Mouse (Mus musculus) intestine, embryonic 15.5 days (tissue): ENCODE measurements at regions not wholly inside any gene's neighbourhood (a gene's known extent, or its start where the extent isn't known, plus 50 kb on each side); places are given as distances from the start of the nearest gene placed in this dataset.

Experiments used
- ATAC-seq: fragments of 200-750 bp; cut with Nextera tagmentation; 2 replicates; pipeline ENCODE4 v1.8.0; 2017; ENCODE audit warnings: moderate TSS enrichment, moderate library complexity
- H3K27ac ChIP-seq: fragments of 300-500 bp; sonication (generic); 2 replicates; pipeline ENCODE4 v1.5.1; 2015; ENCODE audit warnings: mild to moderate bottlenecking, inconsistent platforms
- H3K27me3 ChIP-seq: fragments of 300-500 bp; sonication (generic); replicated peaks from 2 replicates; pipeline ENCODE4 v1.6.1; 2015; ENCODE audit warnings: inconsistent platforms
- H3K36me3 ChIP-seq: fragments of 300-500 bp; sonication (generic); 2 replicates; pipeline ENCODE4 v1.6.1; 2015; ENCODE audit warnings: inconsistent platforms
- H3K4me1 ChIP-seq: fragments of 300-500 bp; sonication (generic); replicated peaks from 2 replicates; pipeline ENCODE4 v1.6.1; 2015; ENCODE audit warnings: inconsistent platforms
- H3K4me2 ChIP-seq: fragments of 300-500 bp; sonication (generic); replicated peaks from 2 replicates; pipeline ENCODE4 v1.6.1; 2015; ENCODE audit warnings: mild to moderate bottlenecking, inconsistent platforms
- H3K4me3 ChIP-seq: fragments of 300-500 bp; sonication (generic); replicated peaks from 2 replicates; pipeline ENCODE4 v1.5.1; 2015; ENCODE audit warnings: inconsistent platforms
- H3K9ac ChIP-seq: fragments of 300-500 bp; sonication (generic); 2 replicates; pipeline ENCODE4 v1.6.1; 2015; ENCODE audit warnings: inconsistent platforms
- H3K9me3 ChIP-seq: fragments of 300-500 bp; sonication (generic); 2 replicates; pipeline ENCODE4 v1.6.1; 2016; ENCODE audit warnings: inconsistent platforms
- WGBS: fragments of 180-500 bp; shearing (Covaris S2); methylation state at CpG from one replicate; pipeline ENCODE4 v1.1.7; 2015; 5-methylcytosine and 5-hydroxymethylcytosine counted together

DNA sequence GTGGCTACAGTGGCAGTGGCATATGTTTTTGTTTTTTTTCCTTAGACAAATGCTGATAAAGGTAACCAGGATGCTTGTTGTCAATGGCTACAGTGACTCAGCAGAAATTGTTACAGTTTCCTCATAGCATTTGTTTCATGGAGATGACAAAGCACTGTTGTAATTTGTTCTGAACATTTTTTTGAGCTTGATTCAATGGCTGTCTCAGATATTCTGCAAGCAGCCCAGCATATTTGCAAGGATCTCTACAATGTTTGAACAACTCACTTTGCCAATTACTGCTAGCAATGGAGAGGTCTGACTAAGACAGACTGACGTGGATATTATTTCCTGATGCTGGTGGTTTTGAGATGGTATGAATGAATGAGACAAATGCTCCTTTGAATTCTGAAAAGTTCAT lies 696.3 kb downstream of the Nr2f2 start:
- Histone ChIP-seq H3K4me3 (no peak overlapping the region), H3K36me3 (no peaks in the 10 kb centered on the region), H3K4me1 (no peaks in the 10 kb centered on the region), H3K27ac (no peak overlapping the region), H3K9me3 (no peaks in the 10 kb centered on the region), H3K9ac (no peak overlapping the region), H3K27me3 (no peaks in the 10 kb centered on the region), H3K4me2 (no peak overlapping the region)
- 74% methylated on average over 1 of the region's 1 CpGs for WGBS
- ATAC-seq, result no peak

DNA sequence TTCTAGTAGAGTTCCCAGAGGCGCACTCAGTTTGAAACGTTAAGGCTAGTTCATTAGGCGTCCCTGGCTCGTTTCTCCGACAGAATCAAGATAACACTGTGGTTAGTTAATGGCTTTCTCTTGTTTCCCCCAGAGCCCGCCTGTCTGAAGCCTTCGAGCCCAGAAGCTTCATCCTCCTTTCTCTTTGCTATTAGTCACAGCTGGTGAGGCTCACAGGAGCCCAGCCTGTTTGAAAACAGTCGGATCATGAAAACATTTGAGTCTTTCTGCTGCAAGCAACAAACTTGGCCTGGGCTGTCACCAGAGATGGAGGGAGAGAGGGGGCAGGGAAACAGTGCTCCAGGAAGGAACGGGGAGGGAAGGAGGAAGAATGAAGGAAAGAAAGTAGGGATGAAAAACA lies 711.0 kb downstream of the Nr2f2 start:
- Histone ChIP-seq H3K36me3 (no peaks in the 10 kb centered on the region), H3K27me3 (no peaks in the 10 kb centered on the region), H3K4me1 (no peaks in the 10 kb centered on the region), H3K4me3 (no peak overlapping the region), H3K27ac (no peak overlapping the region), H3K9ac (no peak overlapping the region), H3K4me2 (0 out of 2 replicates have a peak overlapping the region, but pooled peaks have one; percentile 9), H3K9me3 (no peaks in the 10 kb centered on the region)
- ATAC-seq, result no peak
- 5% methylated on average over 9 of the region's 9 CpGs for WGBS

GRCm38 (mm10) chr7:69645449-69645848 lies 721.1 kb downstream of the Nr2f2 start:
- no peak overlapping the region for H3K4me2 ChIP-seq
- no peaks in the 10 kb centered on the region for H3K4me1 ChIP-seq
- H3K9me3 ChIP-seq, result no peaks in the 10 kb centered on the region
- H3K9ac ChIP-seq, result no peak overlapping the region
- 79% methylated on average over 6 of the region's 6 CpGs for WGBS
- no peak for ATAC-seq
- H3K27ac ChIP-seq, result no peak overlapping the region
- H3K27me3 ChIP-seq, result no peaks in the 10 kb centered on the region
- H3K4me3 ChIP-seq, result no peak overlapping the region
- H3K36me3 ChIP-seq, result no peaks in the 10 kb centered on the region

DNA sequence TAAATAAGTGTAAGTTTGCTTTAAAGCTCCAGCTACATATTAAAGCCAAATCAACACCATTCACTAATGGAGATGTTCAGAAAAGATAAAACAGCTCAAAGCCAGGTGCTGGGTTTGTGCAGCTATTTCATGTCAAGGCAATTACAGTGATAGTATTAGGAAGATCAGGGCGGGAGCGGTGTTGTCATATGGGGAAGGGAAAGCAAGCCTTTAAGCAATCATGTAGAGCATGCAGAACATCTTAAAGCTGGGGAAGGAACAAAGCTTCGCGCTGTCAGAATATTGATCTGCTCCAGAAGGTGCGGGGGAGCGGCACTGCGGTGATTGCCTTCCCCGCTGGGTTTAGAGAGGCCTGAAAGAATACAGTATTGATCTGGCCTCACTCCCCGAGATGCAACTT lies 724.9 kb downstream of the Nr2f2 start:
- Histone ChIP-seq H3K36me3 (no peaks in the 10 kb centered on the region), H3K4me2 (no peak overlapping the region), H3K9me3 (no peaks in the 10 kb centered on the region), H3K4me1 (no peaks in the 10 kb centered on the region), H3K9ac (no peak overlapping the region), H3K27me3 (no peaks in the 10 kb centered on the region), H3K4me3 (no peak overlapping the region), H3K27ac (no peak overlapping the region)
- ATAC-seq, result no peak
- WGBS, result 46% methylated on average over 9 of the region's 9 CpGs

DNA sequence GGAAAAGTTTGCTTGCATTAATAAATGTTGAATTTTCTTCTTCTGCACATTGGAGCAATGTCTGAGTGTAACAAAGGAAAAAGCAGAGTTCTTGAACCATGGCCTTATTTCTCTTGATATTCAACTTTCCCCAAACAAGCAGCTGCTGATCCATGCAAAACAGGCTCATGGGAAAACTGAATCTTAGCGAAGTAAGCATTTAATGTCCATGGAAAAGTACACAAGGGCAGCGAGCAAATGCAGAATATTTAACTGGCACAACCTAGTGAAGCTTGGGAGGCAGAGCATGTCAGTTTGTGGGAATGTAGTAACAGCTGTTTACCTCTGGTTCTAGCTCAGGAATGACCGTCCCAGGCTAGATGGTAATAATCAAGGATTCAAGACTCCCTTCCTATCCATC lies 766.7 kb downstream of the Nr2f2 start:
- Histone ChIP-seq H3K36me3 (no peaks in the 10 kb centered on the region), H3K9ac (no peak overlapping the region), H3K27ac (no peak overlapping the region), H3K4me3 (no peak overlapping the region), H3K9me3 (no peaks in the 10 kb centered on the region), H3K27me3 (no peaks in the 10 kb centered on the region), H3K4me1 (no peaks in the 10 kb centered on the region), H3K4me2 (no peak overlapping the region)
- no peak for ATAC-seq
- 68% methylated on average over 3 of the region's 3 CpGs for WGBS

- H3K4me1 ChIP-seq, result no peaks in the 10 kb centered on the region
- H3K27me3 ChIP-seq, result no peaks in the 10 kb centered on the region
- H3K9me3 ChIP-seq, result no peaks in the 10 kb centered on the region
- no peak overlapping the region for H3K4me3 ChIP-seq
- no peak overlapping the region for H3K4me2 ChIP-seq
- ATAC-seq, result no peak
- no peak overlapping the region for H3K27ac ChIP-seq
- no peaks in the 10 kb centered on the region for H3K36me3 ChIP-seq
- H3K9ac ChIP-seq, result no peak overlapping the region
- WGBS, result 56% methylated on average over 6 of the region's 6 CpGs
Measured at GRCm38 (mm10) chr7:69585716-69586115, 780.8 kb downstream of the Nr2f2 start.

DNA sequence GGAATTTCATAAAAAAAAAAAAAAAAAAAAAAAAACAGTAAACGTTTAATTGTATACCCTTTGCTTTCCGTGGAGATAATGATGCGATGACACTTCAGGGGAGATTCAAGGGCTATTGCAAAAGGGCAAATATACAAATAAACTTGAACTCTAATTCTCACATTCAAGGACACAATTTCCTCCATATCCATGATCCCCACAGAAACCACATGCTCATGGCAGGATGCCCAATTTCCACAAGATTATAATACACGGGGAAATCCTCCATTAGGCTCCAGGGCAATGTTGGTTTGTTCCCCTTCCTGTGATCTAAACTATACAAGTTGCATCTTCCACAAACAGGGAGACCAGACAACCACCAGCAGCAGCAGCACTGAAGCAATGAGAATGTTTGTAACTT lies 781.4 kb downstream of the Nr2f2 start:
- Histone ChIP-seq H3K9me3 (no peaks in the 10 kb centered on the region), H3K36me3 (no peaks in the 10 kb centered on the region), H3K4me3 (no peak overlapping the region), H3K27me3 (no peaks in the 10 kb centered on the region), H3K4me2 (no peak overlapping the region), H3K4me1 (no peaks in the 10 kb centered on the region), H3K9ac (no peak overlapping the region), H3K27ac (no peak overlapping the region)
- ATAC-seq, result no peak
- 75% methylated on average over 4 of the region's 4 CpGs for WGBS

- Histone ChIP-seq H3K27me3 (no peaks in the 10 kb centered on the region), H3K9ac (no peak overlapping the region), H3K4me1 (no peaks in the 10 kb centered on the region), H3K36me3 (no peaks in the 10 kb centered on the region), H3K4me2 (no peak overlapping the region), H3K9me3 (no peaks in the 10 kb centered on the region), H3K27ac (no peak overlapping the region), H3K4me3 (no peak overlapping the region)
- 83% methylated on average over 2 of the region's 2 CpGs for WGBS
- ATAC-seq, result no peak
Measured at GRCm38 (mm10) chr7:69584516-69584915, 782.0 kb downstream of the Nr2f2 start.

- Histone ChIP-seq H3K9me3 (no peaks in the 10 kb centered on the region), H3K4me2 (no peak overlapping the region), H3K27me3 (no peaks in the 10 kb centered on the region), H3K9ac (no peak overlapping the region), H3K4me3 (no peak overlapping the region), H3K27ac (no peak overlapping the region), H3K4me1 (no peaks in the 10 kb centered on the region), H3K36me3 (no peaks in the 10 kb centered on the region)
- ATAC-seq, result no peak
- WGBS, result 54% methylated on average over 1 of the region's 1 CpGs
Measured at GRCm38 (mm10) chr7:69583901-69584300, 782.6 kb downstream of the Nr2f2 start.

- ATAC-seq, result no peak
- H3K9ac ChIP-seq, result no peak overlapping the region
- no peak overlapping the region for H3K4me3 ChIP-seq
- no peaks in the 10 kb centered on the region for H3K9me3 ChIP-seq
- no peaks in the 10 kb centered on the region for H3K36me3 ChIP-seq
- H3K27me3 ChIP-seq, result no peaks in the 10 kb centered on the region
- H3K4me2 ChIP-seq, result no peak overlapping the region
- no peak overlapping the region for H3K27ac ChIP-seq
- WGBS, result 73% methylated on average over 6 of the region's 6 CpGs
- H3K4me1 ChIP-seq, result no peaks in the 10 kb centered on the region
Measured at GRCm38 (mm10) chr7:69581668-69582067, 784.9 kb downstream of the Nr2f2 start.

DNA sequence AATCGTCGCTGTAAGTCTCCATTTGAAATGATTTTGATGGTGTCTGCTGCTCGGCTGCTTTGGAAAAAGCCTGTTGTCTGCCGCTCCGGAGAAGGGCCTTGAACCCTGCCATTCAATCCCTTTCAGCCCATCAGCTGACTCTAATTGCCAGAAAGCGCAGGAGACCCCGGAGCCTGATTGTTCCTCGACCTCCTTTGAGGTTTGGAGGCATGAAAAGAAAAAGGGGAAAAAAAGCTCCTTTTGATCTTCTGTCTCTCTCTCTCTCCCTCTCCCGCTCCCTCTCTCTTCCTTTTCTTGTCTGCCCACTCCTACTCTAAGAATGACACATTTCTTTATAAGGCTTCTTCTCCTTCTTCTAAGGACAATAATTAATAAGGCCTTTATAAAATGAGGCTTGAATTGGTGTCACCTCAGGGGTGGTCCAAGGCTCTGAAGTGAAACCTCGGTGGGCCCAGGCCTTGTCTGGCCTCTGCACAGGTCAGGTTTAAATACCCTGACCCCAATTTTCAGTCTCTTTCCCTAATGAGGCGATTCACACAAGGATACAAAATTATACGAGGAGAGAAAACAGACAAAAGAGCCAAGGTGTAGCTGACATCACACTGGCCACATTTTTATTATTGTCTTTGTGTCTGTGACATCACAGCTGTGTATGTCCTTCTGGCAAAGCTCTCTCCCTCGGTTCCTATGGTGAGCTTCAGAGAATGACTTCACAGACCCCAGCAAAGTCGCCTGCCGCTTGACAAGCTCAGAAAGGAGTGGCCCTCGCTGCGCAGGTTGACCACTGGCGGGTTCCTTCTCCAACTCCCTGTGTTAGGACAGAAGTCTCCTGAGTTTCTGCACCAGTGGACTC lies 787.4 kb downstream of the Nr2f2 start:
- H3K36me3 ChIP-seq, result no peaks in the 10 kb centered on the region
- no peak for ATAC-seq
- no peak overlapping the region for H3K9ac ChIP-seq
- H3K27me3 ChIP-seq, result no peaks in the 10 kb centered on the region
- no peak overlapping the region for H3K27ac ChIP-seq
- no peaks in the 10 kb centered on the region for H3K4me1 ChIP-seq
- H3K9me3 ChIP-seq, result no peaks in the 10 kb centered on the region
- no peak overlapping the region for H3K4me3 ChIP-seq
- H3K4me2 ChIP-seq, result no peak overlapping the region
- 59% methylated on average over 18 of the region's 18 CpGs for WGBS

DNA sequence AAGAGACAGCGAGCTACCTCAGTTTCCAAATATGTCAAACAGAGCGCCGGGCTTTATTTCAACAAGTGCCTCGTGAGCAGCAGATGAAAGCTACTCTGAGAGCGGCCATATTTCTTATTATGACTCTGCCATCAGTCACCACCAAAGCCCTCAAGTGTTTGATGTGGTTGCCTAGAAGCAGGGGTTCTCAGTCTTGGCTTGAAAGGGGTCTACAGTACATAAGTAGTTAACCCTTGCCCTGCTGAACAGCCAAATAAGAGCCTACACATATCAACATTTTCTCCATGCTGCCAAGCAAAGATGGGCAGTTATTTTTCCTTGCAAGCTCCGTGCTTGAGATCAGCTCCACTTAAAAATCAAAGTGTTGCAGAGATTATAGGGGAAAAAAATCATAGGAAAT lies 788.8 kb downstream of the Nr2f2 start:
- Histone ChIP-seq H3K4me2 (no peak overlapping the region), H3K4me3 (no peak overlapping the region), H3K27ac (no peak overlapping the region), H3K9ac (no peak overlapping the region), H3K9me3 (no peaks in the 10 kb centered on the region), H3K36me3 (no peaks in the 10 kb centered on the region), H3K27me3 (no peaks in the 10 kb centered on the region), H3K4me1 (no peaks in the 10 kb centered on the region)
- no peak for ATAC-seq
- WGBS, result 77% methylated on average over 6 of the region's 6 CpGs

DNA sequence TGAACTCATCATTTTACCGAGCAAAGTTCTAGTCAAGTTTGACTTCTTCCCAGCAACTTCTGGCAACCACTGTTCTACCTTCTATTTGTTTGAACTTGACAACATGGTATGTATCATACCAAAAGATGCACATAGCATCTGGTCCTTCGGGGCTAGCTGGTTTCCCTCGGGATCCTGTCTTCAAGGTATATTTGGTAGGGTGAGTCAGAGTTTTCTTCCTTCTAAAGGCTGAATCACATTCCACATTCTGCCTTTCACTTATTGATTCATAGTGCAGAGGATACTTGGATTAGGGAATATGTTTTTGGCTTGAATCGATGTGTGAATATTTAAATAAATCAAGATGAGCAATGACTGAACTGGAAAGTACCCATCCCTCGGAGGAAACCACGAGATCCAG lies 789.9 kb downstream of the Nr2f2 start:
- Histone ChIP-seq H3K27me3 (no peaks in the 10 kb centered on the region), H3K27ac (no peak overlapping the region)
- ATAC-seq, result no peak

More for the DNA sequence above, 789.9 kb downstream of the Nr2f2 start:
- H3K9me3 ChIP-seq, result no peaks in the 10 kb centered on the region
- no peak overlapping the region for H3K9ac ChIP-seq
- no peaks in the 10 kb centered on the region for H3K4me1 ChIP-seq
- H3K4me3 ChIP-seq, result no peak overlapping the region
- 81% methylated on average over 6 of the region's 6 CpGs for WGBS
- H3K4me2 ChIP-seq, result no peak overlapping the region
- H3K36me3 ChIP-seq, result no peaks in the 10 kb centered on the region
